Mouse (Mus musculus) regulatory T cell (primary cell): ENCODE data around the gene Capzb.

Experiments
- in situ Hi-C: fragments of 300-600 bp; cut with MboI, MseI; formaldehyde crosslinking; loops from one replicate; pipeline ENCODE4 v1.15.1; 2025; ENCODE audit warnings: high pct_unique_total_duplicates

Gene Capzb

DNA sequence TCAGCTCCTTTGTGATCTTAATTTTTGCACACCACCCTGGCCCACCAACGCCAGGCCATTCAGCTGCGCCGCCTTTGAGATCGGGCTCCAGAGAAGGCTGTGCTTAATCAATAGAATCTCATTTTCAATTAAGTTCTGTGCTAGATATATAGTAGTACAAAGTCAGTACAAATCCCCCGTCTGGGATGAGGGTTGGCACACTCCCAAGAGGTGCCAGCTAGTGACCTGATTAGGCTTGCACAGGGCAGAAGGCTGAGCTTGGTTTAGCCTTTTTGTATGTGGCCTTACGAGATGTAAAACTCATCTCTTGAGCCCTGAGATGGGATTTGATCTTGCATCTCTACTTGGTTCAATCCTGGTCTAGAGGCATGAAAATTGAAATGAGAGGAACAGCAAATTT is 70.3 kb downstream of the Capzb start:
- in situ Hi-C loops, result loop anchor here (25.0 kb wide), 1 partner anchor 176 kb away; the partner anchor contains the start of genes Htr6 and Nbl1

DNA sequence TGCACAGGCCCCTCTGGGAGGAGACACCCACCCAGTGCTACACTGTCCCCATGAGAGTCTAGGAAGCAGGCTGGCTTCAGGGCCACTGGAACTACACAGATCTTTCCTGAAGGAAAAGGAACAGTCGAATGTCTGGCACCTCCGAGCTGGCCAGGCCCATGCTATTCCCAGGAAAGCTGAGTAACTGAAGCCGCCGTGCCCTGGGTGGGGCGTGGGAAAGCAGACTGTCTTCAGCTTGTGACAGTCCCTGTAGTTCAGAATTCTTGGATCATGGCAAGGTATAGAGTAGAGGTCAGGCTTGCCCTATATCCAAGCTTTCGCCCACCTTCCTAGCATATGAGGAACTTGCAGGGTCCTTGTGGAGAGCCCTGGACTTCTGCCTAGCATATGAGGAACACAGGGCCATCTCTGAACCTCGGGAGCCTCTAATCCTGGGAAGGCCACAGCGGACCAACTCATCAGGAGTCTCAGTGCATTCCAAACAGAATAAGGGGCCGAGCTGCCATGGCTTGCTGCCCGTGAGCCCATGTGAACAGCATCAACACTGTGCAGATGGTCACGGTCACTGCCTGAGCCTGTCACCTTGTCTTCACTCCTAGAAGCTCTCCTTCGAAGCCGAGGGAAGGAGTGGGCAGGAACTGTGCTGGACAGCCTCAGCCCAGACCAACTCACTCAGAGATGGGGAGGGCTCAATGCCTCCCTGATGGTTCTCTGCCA is 73.2 kb downstream of the Capzb start:
- in situ Hi-C loops, result loop anchor here (25.0 kb wide), 1 partner anchor 179 kb away; the partner anchor contains the start of genes Htr6 and Nbl1

DNA sequence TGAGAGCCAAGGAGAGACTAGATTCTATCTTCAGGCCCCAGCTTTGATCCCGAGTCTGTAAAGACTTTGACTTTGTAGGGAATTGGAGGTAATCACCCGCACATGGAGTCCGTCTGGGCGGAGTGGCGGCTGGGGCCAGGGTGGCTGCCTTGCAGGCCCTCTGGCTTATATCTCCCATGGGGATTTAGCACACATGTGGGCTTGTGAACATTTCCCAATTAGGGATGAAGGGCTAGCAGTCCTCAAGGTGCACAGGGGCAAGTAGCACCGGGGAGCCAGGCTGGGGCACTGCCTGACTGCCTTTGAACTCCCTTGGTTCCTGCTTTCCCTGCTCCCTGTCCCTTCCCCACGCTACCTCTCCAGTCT is 73.8 kb downstream of the Capzb start:
- in situ Hi-C loops, result loop anchor here (25.0 kb wide), 1 partner anchor 179 kb away; the partner anchor contains the start of genes Htr6 and Nbl1

DNA sequence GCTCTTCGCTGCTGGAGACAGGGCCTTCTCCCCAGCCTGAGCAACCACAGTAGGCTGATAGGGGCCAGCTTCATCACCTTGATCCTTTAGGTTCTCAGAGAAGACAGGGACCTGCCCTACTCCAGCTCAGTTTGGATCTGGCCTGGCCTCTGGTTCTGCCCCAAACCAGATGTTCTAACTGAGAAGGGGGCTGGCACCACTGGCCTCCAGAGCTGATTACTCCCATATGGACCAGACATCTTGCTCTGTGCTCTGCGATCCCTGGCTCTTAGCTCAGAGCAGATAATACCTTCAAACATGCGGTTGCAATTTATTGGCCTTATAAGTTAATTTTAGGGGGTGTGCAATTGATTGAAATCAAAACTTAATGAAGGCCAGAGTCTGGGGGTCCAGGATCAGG is 74.6 kb downstream of the Capzb start:
- in situ Hi-C loops, result loop anchor here (25.0 kb wide), 1 partner anchor 180 kb away; the partner anchor contains the start of genes Htr6 and Nbl1

DNA sequence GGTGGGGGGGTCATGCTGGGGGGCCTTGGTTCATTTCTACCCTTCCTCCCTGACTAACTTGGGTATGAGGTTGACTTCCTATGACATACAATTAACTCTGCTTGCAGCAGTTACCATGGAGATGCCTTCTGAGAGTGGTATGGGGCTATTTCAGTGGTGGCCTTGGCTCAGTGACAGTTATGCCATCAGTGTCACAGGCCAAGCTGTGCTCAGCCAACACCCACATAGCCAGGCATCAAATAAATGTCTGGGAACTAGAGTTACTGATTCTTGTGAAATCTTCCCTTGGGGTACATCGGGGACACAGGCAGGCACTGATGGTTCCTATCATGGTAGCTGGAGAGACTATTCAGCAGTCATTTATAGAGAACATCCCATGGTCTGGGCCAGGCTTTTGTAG is 75.5 kb downstream of the Capzb start:
- in situ Hi-C loops, result loop anchor here (25.0 kb wide), 1 partner anchor 181 kb away; the partner anchor contains the start of genes Htr6 and Nbl1

DNA sequence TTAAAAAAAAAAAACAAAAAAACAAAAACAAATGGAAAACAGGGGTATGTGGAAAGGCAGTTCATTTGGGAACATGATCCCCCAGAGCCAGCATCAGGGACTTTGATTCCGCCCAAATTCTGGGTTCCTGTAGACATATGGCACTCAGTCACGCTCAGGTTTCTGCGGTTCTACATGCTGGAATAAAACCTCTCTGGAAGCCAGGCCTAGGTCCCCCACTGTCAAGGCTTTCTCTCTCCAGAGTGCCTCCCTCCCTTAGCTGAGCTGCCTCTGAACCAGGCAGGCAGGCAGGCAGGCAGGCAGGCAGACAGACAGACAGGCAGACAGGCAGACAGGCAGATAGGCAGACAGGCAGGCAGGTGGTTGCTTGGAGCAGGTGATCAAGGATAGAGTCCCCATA is 77.5 kb downstream of the Capzb start:
- in situ Hi-C loops, result loop anchor here (25.0 kb wide), 1 partner anchor 183 kb away; the partner anchor contains the start of genes Htr6 and Nbl1

DNA sequence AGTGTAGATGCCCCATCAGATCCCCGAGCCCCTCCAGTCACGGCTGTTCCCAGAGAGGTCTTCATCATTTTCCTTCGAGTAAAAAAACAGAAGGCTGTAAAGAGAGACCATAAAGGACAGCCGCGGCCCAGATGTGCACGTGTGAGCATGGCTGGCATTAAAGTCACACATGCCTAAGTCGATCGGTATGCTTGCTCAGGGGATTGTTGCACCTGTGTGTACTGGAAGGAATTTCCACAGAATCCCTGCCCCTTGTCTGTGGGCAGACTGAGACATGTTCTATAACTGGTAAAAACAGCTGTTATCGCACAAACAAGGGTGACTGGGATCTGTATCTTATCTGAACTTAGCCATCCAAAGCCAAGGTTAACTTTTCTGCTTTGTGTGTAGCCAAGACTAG is 78.9 kb downstream of the Capzb start:
- in situ Hi-C loops, result loop anchor here (25.0 kb wide), 1 partner anchor 184 kb away; the partner anchor contains the start of genes Htr6 and Nbl1

DNA sequence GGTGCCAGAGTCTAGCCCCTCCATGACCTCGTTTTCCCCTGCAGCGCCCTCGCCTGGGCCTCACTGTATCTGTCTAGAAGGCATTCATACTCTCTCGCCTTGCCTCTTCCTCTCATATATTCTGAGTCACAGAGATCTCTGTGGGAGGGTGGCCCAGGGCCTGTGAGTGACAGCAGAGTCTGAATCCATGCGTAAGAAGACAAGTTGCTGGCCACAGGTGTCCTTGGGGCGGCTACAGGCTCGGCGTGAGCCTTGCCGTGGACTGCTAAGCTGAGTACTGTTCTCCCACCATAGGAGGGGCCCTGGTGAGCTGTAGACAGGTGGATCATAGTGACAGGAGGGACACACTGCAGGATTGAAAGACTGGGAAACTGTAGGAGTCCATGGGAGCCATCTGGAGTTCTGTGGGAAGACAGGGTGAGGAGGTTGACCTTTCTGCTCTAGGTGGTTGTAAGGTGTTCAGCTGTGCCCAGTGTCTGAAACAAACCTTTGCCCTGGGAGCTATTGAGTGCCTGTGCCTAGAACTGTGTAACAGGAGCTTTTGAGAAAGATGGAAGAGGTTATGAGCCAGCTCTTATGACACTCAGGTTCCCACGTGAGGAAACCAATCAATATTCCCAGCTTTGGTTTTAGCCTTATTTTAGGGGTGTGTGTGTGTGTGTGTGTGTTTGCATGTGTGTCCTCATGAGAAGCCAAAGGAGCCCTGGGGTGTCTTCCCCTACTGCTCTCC is 80.4 kb downstream of the Capzb start:
- in situ Hi-C loops, result loop anchor here (25.0 kb wide), 1 partner anchor 186 kb away; the partner anchor contains the start of genes Htr6 and Nbl1

DNA sequence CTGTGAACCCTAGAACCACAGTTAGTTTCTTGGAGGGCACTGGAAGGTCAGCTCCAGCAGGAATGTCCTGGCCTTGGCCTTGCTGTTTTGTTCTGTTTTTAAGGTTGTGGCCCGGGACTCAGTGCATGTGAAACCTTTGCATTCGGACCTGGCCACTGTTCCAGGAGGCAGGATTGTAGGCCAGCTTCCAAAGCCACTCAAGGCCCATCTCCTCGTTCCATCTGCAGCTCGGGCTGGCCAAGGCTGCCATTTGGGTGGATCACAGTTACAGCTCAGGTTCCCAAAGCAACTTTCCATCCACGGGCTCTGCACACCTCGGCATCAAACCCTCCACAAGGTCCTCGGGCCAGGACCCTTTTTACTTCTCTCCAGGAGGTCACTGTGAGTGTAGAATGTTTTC is 81.9 kb downstream of the Capzb start:
- in situ Hi-C loops, result loop anchor here (25.0 kb wide), 1 partner anchor 187 kb away; the partner anchor contains the start of genes Htr6 and Nbl1

DNA sequence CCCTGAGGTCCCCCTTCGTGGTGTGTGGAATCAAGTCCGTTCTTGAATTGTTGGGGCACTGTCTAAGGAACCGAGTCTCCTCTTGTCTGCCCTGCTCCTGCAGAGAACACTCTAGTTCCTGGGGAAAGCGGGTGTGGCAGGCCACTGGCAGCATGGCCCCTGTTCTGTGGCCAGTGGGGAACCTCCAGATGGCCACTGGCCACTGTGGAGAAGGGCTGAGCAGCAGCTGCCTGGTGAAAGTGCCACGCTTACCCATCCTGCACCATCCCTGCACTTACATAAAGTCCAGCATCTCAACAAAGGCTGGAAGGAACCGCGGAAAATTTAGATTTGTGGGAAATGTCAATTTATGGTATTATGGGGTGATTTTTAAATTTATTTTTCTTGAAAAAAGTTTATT is 83.7 kb downstream of the Capzb start:
- in situ Hi-C loops, result no loop called here

DNA sequence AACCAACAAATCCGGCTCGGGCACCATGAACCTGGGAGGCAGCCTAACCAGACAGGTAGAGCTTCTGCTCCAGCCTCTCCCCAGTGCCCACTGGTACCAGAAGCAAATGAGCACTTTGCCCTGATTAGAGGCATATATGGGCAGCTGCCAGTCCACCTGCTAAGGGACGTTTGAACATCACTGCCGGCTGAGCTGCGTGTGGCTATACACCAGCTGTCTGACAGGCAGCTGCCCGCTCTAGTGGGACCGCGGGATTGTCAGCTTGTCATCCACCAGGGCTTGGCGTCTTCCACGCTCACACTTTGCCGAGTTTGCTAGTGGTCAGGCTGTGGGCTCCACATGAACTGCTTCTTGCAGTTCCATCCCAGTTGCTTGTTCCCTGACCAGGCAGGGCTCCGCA is 87.8 kb downstream of the Capzb start:
- in situ Hi-C loops, result no loop called here

DNA sequence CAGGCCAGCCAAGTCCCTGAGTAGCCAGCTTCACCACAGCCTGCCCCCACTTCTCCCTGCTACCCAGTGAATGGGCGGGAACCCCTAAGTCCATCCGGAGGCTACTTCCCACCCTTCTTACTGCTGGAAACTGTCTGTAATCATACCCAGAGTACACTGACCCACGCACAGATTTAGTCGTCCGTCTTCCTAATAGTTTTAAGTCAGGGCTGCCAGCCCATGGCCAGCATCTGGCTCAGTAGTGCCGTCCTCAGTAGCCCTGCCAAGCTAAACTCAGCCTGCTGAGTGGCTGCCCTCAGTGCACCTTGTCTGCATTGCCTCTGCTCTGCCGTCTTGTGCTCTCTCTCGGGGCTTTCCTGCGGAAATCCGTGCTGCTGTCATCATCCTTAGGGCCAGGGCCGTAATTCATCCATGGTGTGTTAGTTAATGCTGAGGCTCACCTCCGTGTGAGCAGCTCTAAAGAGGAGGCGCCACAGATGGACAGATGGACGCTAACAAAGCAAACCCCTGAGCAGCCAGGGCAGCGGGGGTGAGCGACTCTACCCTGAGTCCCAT is 89.2 kb downstream of the Capzb start:
- in situ Hi-C loops, result no loop called here

DNA sequence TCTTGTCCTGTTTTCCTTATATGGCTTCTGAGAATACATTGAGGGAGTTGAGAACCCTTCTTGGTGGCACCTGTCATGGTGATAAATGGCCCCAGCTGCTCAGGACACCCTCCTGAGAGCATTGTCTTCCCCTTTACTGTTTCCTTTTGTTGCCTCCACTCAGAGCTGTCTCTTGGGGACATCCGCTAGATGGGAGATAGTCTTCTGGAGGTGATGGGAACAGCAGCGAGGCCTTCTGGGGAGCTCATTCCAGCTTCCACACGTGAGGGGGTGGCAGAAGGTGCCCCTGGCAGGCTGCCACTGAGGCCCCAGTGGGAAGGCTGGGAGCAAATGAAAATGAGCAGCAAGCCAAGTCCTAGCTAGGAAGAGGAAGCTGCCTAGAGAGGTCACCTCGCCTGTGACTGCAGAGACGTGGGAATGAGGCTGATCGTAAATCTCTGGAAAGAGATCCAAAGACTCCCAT is 90.3 kb downstream of the Capzb start:
- in situ Hi-C loops, result no loop called here

DNA sequence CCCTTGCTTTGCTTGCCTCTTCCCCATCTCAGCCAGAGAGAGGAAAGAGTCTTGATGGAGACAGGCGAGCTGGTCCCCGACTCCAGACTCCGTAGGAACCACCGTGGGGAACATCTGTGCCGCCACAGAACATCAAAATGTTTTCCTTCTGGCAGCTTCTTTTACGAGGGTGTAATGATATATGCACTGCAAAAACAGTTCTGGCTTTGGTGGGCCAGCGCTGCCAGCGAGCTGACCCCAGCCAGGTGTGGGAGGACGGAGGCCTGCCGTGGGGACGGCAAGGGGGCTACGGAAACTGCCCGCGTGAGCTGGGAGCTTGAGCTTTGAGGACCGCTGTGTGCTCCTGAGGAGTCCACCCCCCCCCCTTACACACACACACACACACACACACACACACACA is 92.2 kb downstream of the Capzb start:
- in situ Hi-C loops, result no loop called here

DNA sequence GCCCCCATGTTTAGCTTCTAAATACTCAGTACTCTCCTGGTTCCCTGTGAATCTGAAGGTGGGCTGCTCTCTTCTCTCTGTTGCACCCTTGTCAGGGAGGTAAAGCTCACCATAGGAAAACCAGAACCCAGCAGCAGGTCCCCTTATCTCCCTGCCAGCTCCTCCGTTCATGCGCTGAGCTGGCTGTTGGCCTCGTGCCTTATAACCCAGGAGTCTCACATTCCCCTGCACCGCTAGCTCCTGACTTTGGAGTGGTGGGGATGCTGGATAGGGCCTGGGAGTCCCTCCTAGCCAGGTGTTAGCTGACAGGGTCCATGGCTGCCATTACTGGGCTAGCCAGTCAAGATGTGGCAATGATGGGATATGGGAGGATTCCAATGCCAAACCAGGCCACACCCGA is 93.5 kb downstream of the Capzb start:
- in situ Hi-C loops, result no loop called here

DNA sequence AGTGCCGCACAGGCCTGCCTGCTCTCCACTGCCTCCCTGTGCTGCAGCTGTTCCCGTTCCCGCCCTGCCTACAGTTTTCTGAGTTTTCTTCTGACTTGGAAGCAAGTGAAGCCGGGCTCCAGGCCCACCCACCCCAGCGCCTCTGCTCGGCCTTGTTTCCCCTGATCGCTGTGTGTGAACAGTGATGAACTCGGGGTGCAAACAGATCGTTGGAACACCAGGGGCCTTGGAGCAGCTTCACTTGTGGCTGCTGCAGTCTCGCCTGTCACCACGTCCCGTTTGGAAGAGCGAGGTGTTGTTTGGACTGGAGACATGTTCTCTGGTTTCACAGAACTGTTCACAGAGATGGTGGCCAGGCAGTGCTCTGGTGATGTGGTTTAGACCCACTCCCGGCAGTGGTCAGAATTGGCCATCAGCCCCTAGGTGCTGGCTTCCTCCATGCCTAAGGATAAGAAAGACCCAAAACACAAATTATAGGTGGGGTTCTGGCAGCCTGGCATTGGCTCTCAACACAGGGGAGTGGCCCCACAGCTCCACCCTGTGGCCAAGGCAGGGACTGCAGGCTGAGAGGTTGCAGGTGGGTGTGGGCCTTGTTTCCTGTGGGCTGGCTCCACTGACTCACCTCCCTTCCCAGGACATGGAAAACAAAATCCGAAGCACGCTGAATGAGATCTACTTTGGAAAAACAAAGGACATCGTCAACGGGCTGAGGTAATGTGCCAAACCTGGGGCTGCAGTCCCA is 94.6 kb downstream of the Capzb start:
- in situ Hi-C loops, result no loop called here

DNA sequence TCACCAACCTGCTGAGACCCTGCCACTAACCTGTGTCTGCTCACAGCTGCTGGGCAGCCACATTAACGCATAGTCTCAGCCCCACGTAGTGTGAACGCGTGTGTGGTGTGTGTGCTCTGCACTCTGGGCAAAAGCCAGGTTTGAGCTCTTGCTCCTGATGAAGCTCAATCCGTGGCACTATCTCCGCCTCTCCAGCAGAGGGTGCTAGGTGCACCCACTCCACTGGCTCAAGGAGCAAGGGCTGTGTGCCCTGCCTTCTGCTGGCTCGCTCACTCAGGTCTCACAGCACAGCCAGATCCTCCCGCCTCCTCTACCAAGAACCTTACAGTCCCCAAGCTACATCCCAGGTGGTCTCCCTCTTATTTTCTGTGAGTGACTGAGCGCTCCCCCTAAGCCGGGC is 96.3 kb downstream of the Capzb start:
- in situ Hi-C loops, result no loop called here

DNA sequence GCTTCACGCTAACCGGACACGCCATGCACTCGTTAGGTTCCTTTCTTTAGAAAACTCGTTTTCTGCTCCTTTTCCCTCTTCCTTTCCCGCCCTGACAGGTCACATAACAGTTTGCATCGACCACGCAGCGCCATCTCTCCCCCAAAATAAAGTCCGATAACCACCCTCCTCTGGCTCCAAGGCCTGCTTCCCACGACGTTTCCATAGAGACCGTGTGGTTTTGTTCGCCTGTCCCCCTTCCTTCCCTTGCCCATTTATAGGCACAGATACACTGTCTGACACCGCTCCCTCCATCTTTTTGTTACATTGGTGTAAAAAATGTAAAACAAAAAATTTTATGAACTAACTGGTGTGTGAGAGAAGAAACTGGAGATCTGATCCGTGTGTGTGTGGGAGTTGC is 98.4 kb downstream of the Capzb start:
- in situ Hi-C loops, result no loop called here

DNA sequence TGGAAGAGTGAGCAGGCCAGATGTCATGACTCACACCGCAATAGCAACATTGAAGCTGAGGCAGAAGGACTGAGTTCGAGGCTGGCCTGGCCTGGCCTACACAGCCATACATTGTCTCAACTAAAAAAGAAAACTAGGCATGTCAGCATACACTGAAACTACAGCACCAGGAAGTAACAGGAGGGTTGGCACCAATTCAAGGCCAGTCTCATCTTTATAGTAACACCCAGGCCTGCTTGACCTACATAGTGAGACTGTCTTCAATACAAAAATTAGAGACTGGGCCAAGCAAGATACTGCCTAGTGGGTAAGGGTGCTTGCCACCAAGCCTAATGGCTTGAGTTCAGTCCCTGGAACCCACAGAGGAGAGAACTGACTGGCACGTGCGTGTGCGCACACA is 99.3 kb downstream of the Capzb start:
- in situ Hi-C loops, result no loop called here

DNA sequence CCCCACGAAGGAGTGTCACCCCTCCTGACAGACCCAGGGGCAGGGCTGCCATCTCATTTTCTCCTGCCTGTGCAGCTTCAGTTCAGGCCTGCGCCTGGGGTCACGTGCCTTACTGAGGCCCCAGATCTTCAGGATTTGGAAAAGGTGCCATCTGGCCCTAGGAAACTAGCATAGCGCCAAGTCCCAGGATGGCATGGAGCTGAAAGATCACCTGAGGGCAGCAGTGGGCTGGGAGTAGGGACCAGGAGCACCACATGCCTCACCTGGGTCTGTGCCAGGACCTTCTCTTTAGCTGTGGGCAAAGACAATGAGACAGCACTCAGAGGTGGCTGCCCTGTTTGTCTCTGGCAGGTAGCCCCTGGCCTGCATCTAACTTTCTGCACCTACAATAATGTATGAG is 104.9 kb downstream of the Capzb start:
- in situ Hi-C loops, result no loop called here

DNA sequence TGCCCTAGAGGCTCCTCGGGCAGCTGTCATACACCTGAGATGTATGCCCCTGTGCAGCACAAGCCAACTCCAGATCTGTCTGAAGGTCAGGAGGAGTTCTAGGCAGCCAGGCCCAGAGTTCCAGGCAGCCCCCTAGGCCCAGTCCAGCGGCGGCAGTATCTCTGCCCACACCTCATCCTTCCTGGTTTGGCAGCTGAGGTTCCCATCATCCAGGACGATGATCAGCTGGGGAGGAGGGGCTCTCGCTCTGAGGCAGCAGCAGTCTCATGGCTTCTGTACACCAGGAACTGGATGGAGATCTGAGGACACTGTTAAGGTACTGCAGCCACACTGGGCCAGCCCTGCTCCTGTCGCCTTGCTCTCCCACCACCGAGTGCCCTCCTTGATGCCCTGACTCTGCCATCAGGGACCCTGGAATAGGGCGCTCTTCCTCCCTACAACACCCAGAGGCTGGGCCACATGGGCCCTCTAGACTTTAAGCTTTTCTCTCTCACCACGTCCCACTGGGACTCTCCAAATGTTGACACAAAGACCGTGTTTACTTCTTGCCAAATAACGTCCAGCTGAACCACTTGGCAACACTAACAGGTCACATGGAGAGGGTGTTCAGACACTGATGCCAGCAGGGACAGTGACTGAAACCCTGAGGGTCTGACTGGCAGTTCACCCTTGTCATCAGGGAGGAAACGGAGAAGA is 106.1 kb downstream of the Capzb start:
- in situ Hi-C loops, result no loop called here
